Mouse (Mus musculus) left cerebral cortex, postnatal 4 days (tissue): ENCODE results near the gene Nrg4. TPM values are rescaled to one million over a fixed set of nuclear protein-coding genes. Genes with fewer than 3 reads are reported as not detected.
A peak's percentile ranks its signal among the peaks of the same experiment; 100 is the strongest.

ENCODE experiments used
- DNase-seq: peaks from one replicate; pipeline ENCODE4 v3.0.0-alpha.2; 2022
- intact Hi-C: fragments of 180-260 bp; cut with DNase I; formaldehyde crosslinking; loops from one replicate; pipeline ENCODE4 v1.15.1; 2025
- total RNA-seq, 2 experiments: library from RNA; stranded (reverse); gene quantifications; 2 replicates each; pipeline ENCODE4 v1.2.3; 2021

Nrg4 gene
- total RNA-seq = under 1 TPM; 0.54 to 0.82 TPM

DNA sequence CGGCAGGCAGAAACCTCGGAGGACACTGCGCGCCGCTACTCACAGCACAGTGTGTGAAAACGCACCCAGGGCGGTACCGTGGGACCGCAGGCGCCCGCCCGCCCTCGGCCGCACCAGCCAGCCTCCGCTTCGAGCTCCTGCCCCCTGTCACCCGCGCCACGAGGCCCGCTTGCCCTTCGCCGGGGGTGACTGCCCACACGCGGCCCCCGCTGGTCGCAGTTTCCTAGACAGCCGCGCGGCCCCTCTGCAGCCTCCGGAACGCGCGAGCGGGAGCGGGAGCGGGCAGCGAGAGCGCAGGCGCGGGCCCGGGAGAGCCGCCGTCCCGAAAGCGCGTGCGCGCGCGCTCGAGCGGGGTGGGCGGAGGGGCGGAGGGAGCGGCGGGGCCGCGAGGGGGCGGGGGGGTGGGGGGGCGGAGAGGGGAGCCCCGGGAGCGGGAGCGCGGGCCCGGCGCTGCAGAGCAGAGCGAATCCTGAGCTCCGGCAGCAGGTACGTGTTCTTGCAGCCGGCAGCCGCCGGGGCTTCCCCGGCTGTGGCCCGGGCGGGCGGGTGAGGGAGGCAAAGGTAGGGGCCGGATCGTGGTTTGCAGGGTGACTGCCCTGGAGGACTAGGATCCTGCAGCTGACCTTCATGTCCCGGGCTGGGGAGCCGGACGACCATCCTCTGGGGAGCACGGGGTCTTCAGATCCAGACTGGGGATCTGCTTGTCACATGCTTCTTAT lies at the start of gene Nrg4, which contains the start of gene Tmem266:
TSS of gene Nrg4 (minus strand) at position 330 of the 719 bp plus-strand sequence.
TSS of gene Tmem266 (plus strand) at position 399 of the 719 bp plus-strand sequence.
- intact Hi-C loops = loop anchor here (5.0 kb wide), 1 partner anchor 66 kb away; no protein-coding TSS in a partner anchor
- peak; percentile 87 for DNase-seq

DNA sequence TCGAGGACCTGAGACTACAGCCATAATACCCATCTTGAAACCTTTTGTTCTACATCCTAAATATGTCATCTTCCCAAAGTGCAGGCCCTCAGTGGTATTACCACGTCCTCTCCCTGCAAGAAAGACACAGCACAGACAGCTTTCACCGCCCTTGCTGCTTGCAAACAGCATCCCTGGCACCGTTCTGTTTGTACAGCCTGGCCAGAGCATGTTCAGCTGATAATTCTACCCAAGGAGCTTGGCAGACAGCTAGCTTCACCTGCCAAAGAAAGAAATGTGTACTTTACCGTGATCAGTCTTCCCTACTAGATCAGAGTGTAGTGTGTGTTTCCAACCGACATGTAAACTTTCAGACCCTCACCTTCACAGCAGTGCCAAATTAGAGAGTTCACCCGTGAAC lies 45.3 kb upstream of the Nrg4 start:
- intact Hi-C loops = no loop called here
- peak; percentile 20 for DNase-seq

DNA sequence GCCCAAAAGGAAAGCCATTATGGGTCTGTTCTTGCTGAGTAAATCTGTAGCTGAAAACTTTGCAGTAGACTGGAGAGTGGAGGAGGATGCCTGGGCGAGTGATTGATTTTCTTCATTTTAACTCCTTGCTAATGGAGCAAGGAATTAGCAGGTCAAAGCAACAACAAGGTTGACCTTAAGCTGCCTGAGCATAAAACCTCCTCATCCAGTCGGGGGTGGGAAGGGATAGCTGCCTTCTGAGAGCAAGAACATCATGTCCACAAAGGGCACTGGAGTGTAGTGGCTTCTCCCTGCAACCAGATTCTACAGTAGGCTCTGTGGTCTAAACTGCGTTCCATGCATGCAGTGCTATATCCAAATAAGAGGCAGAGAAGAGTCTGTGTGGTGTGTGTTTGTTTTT lies 41.4 kb upstream of the Nrg4 start:
- intact Hi-C loops = no loop called here
- no peak for DNase-seq

DNA sequence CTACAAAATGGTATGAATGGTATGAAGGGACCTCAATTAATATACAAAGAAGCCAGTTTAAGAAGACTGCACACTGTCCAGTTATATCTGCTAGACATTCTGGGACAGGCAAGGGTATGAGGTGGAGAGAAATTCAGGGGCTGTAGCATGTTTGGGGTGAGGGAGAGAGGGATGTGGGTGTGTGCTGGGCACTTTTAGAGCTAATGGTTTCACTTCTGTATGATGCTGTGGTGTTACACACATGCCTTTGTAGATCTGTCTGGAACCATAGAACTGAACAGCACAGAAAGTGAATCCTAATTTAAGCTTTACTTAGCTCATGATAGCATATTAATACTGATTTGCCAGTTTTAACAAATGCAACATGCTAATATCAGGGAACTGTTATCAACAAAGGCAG lies 37.1 kb upstream of the Nrg4 start:
- DNase-seq = no peak
- intact Hi-C loops = no loop called here

DNA sequence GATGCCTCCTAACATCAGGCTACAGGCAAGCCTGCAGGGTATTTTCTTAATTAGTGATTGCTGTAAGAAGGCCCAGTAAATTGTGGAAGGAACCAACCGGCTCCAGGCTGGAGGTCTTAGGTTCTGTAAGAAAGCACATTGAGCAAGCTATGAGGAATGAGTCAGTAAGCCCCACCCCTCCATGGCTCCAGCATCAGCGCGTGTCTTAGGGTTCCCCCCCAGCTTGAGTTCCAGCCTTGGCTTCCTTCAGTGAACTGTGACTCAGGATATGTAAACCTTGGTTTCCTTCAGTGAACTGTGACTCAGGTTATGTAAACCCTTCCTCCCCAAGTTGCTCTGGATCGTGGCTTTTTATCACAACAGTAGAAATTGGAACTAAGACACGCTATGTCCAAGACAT lies 35.3 kb upstream of the Nrg4 start:
- intact Hi-C loops = no loop called here
- DNase-seq = no peak

DNA sequence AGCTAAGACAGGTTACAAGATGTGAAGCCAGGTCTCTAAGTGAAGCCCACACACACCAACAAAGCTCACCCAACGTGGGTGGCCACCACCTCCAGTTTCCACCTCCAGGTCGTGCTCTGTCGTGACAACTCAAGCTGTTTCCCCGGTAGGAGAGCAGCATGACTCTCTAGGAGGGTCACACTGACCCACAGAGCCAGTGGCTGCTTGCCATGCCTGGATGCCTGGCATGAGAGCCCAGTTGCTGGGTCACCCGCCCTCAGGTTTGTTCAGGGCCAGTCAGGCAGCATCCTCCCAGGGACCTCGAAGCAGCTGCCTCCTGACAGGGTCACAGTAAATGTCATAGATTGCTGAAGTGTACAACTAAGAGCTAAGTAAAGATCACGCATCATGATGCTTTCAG lies 34.2 kb upstream of the Nrg4 start:
- DNase-seq = peak; percentile 16
- intact Hi-C loops = no loop called here

DNA sequence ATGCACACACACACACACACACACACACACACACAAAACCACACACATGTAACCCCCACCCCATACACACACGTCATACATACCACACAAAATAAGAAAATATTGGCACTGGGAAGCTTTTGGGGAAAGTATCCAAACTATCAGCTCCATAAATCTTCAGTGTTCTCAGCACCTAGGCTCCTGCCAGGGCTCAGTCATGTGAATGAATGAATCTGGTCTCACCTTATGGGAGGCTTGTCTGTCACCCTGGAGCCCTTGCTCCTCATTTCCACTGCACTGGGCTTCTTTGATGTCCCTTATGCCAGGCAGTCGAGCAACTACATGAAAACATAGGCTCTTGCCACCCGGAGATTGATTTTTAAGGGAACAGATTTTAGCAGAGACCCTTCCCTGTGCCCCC lies 33.7 kb upstream of the Nrg4 start:
- intact Hi-C loops = no loop called here
- DNase-seq = no peak

DNA sequence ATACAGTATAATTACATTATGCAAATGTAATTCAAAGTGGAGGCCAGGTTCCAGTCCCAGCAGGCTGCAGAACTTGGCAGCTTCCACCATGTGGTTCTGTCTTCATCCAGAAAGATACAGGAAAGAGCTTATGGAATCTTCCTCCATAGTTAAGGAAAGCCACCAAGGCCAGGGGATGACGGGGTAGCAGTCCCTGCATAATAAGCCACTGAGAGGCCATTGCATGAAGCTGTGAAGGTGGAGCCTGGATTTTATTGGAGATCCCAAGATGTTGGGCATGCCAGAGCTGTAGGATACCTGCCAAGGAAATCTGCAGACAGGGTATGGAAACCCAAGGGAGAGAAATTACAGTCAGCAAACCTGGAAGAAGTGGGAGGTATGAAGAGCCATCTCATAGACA lies 30.5 kb upstream of the Nrg4 start:
- DNase-seq = no peak
- intact Hi-C loops = no loop called here

DNA sequence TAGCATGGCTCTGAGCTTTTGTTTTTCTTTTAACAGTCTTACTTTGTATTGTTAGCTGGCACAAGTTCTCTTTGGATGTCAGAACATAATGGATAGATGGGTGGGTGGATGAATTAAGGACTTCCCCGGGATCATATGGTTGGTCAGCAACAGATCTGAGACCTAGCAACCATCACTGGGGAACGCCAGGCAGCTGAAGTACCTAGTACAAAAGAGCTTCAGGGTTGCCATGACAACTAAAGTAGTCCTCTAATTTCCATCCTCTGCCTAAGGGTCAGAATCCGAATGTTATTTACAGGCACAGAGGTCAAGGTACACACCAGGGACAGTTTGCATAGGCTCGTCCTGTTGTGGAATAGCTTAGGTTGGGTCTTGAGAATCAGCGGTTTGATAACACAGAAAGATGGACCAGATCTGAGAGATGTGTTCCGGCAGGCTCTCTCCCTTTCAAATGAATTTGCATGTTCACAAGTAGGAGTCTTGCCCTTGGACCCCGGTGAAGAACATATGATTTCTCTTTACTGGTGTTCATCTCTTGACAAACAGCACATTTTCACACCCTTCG lies 28.7 kb upstream of the Nrg4 start:
- intact Hi-C loops = no loop called here
- no peak for DNase-seq

DNA sequence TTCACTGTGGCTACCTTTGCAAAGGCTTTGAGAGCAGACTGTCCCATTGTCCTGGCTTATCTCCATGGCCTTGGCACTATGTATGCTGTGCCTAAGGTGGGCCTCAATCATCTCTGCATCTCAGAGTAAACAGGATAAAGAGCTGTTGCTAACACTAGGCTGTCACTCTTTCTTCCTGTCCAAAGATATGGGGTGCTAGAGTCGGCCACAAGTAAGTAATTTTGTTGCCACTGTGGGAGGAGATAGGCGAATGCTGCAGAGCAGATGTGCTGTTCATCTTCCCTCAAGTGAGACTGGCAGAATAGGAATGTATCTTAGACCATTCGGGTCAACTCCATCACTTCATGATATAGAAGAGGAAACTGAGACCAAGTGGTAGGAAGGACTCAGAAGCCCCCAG lies 28.0 kb upstream of the Nrg4 start:
- intact Hi-C loops = no loop called here
- no peak for DNase-seq

DNA sequence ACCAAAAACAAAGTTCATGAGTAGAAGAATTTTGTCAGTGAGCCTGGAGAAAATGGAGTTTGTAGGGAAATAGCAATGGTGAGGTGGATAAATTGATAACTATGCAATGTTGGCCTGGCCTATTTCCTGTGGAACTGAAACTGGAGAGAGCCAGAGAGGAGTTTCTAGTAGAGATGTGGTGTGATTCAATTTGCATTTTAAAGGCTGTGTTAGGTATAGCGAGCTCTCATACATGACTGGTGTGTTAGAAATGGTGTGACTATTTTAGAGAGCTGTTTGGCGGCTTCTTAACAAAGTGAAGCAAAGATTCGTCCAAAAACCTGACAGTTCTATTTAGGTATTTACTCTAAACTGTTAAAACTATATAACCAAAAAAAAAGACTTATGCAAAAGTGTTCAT lies 22.0 kb upstream of the Nrg4 start:
- no peak for DNase-seq
- intact Hi-C loops = no loop called here

DNA sequence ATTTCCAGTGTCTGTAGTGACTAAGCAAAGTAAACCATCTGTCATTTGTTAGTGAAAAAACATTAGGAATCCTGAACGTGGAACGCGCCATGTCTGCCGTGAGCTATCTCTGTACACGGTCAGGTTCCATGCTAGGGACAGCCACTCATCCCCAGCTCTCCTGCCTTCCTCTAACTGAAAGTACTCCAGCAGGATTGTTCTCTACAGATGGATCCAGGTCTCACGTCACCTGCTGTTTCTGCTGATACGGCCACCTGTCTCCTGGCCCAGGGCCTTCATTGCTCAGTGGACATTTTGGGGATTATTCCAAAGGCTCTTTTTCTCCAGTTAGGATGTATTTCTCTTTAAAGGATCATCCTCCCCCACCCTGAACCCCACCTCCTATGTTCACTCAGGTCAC lies 18.7 kb upstream of the Nrg4 start:
- peak; percentile 43 for DNase-seq
- intact Hi-C loops = no loop called here

DNA sequence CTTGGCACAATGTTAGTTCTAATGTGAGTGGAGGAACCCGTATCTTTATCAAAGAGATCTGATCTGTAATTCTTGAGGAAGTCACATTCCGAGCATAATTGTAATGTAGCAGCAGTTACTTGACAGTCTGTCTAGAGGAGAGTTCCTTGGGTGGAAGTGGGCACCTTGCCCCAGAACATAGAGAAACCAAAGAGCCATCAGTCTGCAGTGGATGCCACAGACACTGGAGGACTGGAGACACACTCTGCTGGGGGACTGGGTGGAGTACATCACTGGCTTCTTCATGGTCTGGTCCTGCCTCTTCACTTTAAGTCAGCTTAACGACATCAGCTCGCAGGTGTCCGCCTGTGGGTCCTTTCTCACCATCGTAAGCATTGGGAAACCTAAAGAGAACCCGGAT lies 17.5 kb upstream of the Nrg4 start:
- no peak for DNase-seq
- intact Hi-C loops = no loop called here

DNA sequence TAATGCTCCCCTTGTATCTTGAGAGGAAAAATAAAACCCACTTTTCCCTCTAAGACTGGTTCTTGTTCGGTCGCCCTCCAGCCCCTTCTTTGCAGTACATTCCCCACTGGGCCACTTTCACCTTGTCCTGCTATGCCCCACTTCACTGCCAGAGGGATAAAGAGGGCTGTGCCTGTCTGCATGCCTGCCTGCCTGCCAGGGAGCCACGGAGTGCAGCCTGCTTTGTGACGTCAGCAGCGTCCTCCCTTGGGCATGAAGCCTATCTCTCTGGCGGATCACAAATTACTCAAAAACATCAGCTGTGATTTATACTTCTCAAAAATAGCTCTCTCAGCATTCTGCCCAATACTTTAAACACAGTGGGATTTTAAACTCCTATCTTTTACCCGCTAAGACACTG lies 6.3 kb upstream of the Nrg4 start:
- intact Hi-C loops = no loop called here

DNA sequence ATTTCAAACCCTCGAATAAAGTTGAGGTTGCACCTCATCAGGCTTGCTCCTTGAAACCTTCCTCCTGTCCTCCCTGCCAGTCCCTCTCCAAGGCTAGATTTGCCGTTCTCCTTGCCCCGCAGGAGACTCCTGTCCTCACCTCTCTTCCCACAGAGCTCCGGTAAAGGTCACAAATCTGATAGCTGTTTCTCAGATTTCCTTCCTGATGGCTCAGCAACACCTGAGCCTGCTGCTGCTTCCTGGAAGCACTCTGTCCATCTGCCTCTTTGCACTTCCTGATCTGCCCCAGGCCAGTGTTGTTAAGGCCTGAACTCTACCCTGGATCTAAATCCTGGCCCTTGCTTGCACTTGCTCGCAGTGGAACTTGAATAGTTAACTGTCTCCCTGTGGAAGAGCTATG lies 5.8 kb upstream of the Nrg4 start:
- no peak for DNase-seq
- intact Hi-C loops = no loop called here

More for the DNA sequence above, 6.3 kb upstream of the Nrg4 start:
- DNase-seq = no peak

DNA sequence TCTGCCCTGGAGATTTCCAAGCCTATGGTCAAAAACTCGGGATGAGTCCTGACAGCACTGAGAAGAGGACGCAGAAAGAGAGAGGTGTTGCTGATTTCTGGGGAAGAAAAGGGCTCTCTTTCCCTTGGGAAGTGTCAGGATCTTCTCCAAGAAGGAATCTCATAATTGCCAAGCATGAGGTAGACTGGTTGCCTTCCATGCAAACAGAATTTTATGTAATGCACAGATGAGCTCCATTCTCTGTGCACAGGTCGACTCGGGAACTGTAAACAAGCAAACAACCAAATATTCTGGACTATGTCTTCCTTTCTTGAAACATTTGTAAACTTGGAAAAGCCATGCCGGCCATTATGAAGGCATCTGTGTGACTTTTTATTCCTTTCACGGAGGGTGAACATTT lies 2.8 kb upstream of the Nrg4 start:
- intact Hi-C loops = loop anchor here (5.0 kb wide), 1 partner anchor 63 kb away; no protein-coding TSS in a partner anchor
- DNase-seq = no peak

DNA sequence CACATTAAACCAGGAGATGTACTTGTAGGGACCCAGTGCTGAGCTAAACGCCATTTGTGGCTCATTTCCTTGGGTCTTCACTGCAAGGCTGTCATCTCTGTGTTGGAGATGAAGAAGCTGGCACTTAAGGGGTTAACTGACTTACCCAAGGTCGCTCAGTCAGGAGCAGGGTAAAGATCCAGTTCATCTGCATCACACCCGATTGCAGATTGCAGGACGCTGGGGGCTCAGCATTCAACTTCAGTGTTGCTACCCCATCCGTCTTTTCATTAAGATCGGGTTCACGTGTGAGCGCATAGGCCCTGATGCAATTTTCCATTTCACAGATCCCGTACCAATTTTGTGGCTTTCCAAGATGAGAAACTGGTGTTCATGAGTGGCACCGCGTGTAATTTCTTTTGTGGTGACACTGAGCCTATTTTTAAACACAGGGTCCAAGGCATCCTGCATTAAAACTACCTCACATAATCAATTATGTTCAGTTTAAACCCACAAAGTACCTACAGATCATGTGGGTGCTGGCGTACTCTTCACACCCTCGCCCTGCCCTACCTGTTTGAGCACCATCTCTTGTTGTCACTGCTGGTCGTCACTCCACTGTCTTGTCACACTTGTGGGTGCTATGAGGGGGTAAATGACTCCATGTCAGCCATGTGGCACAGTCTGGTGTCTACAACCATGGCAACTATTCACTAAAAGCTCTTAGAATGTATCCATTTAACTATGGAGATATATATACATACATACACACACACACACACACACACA lies 1.7 kb upstream of the Nrg4 start:
- no peak for DNase-seq
- intact Hi-C loops = loop anchor here (5.0 kb wide), 1 partner anchor 64 kb away; no protein-coding TSS in a partner anchor

DNA sequence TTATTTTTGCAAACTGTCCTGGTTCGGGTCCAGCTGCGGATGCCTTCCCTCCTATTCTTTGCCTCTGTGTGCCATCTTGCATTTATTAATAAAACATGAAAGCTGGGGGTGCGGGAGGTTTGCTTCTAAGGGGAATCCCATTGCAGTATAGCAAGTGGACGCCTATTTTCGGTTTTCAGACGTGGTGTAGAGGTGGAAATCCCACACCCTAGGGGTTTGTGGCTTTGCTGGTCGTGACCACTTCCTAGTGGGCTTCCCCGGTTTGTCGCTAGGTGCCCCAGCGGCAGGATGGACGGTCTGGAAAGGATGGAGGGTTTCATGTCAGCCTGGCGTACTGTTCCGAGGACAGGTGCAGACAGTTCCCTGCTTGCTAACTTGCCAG lies 581 bp upstream of the Nrg4 start:
- intact Hi-C loops = loop anchor here (5.0 kb wide), 1 partner anchor 65 kb away; no protein-coding TSS in a partner anchor
- peak; percentile 21 for DNase-seq

DNA sequence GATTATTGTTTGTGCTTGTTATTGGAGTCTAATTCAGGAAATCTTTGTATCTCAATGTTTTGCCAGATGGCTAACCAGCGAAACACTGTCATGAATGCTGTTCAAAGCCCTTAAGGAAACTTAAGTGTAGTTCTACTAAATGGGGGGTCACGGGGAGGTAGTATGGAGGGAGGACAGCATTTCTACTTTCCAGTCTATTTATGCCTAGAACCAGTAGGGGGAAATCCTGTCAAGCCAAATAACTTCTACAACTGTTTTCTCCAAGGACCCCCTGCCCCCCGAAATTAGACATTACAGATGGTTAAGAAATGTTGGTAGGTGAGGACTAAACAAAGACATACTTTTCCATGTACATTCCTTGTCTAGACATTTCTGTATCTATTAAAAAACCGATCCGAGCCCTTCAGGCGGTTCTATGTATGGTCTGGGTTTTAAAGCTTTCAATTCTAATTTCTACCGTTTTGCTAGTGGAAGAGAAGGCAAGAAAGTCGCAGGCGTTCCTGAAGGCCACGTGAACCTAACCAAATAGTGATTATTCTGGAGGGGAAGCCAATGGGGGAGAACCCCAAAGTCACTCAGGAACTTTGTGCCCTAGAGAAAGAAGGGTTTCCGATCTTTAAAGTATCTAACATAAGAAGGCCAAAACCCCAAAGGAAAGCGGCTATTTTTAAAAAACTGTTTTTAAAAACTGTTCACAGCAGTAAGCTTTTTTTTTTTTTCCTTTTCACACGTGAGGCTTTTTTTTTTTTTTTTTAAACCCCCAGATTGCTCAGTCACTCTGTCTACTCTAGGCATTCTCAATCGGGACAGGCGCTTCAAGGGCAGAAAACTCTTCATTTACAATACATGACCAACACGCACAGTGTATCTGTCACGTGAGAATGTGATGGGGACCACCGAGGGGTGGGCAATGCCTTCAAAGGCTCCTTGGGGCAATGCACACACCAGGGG lies 805 bp downstream of the Nrg4 start:
- no peak for DNase-seq
- intact Hi-C loops = loop anchor here (5.0 kb wide), 1 partner anchor 66 kb away; no protein-coding TSS in a partner anchor

DNA sequence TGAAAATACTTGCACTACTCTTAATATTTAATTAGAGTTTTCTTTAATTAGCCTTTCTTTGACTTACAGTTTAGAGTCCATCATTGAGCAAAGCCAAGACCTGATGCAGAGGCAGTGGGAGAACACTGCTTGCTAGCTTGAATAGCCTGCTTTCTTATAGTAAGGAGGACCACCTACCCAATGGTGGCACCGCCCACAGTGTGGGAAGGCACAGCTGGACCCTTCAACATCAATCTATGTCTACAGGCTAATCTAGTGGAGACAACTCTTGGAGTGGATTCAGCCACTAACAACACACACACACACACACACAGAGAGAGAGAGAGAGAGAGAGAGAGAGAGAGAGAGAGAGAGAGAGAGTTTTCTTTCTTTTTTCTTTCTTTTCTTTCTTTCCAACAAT lies 1.6 kb downstream of the Nrg4 start:
- intact Hi-C loops = loop anchor here (5.0 kb wide), 1 partner anchor 67 kb away; no protein-coding TSS in a partner anchor
- peak; percentile 68 for DNase-seq
